Mouse (Mus musculus) urinary bladder, postnatal 4 days (tissue): Measurements from ENCODE around the gene Copz1.
A peak's percentile ranks its signal among the peaks of the same experiment; 100 is the strongest.

ENCODE experiments used
- DNase-seq, 2 experiments: peaks; one replicate each; pipeline ENCODE4 v3.0.0; 2021 to 2022; ENCODE audit warnings: low spot score in 2 of 2

The Copz1 gene

GRCm38 (mm10) chr15:103310365-103310910, 37.9 kb downstream of the Copz1 start, which contains the start of gene Gpr84:
TSS of gene Gpr84 (minus strand) at chr15:103310612.
- no peak for DNase-seq

GRCm38 (mm10) chr15:103313495-103314095, 41.1 kb downstream of the Copz1 start:
- no peak for DNase-seq

GRCm38 (mm10) chr15:103314181-103314580, 41.7 kb downstream of the Copz1 start:
- DNase-seq: no peak

- DNase-seq: peak; percentile 74 to 86
Observed at GRCm38 (mm10) chr15:103315011-103315502, 42.5 kb downstream of the Copz1 start.

GRCm38 (mm10) chr15:103315979-103316776, 43.7 kb downstream of the Copz1 start:
- peak in 1 of 2 experiments; percentile 72 for DNase-seq

- no peak for DNase-seq
Observed at GRCm38 (mm10) chr15:103317120-103317519, 44.6 kb downstream of the Copz1 start.

GRCm38 (mm10) chr15:103317731-103318130, 45.2 kb downstream of the Copz1 start:
- DNase-seq: no peak

GRCm38 (mm10) chr15:103318201-103318816, 45.8 kb downstream of the Copz1 start:
- no peak for DNase-seq

- no peak for DNase-seq
Observed at GRCm38 (mm10) chr15:103321076-103321475, 48.6 kb downstream of the Copz1 start.

- DNase-seq: no peak
Observed at GRCm38 (mm10) chr15:103322396-103322795, 49.9 kb downstream of the Copz1 start.

- no peak for DNase-seq
Observed at GRCm38 (mm10) chr15:103323070-103323454, 50.5 kb downstream of the Copz1 start.

- peak; percentile 86 to 92 for DNase-seq
Observed at GRCm38 (mm10) chr15:103323455-103324247, 51.1 kb downstream of the Copz1 start.

GRCm38 (mm10) chr15:103333081-103333615, 60.6 kb downstream of the Copz1 start:
- no peak for DNase-seq

- DNase-seq: no peak
Observed at GRCm38 (mm10) chr15:103333738-103334137, 61.2 kb downstream of the Copz1 start.

- DNase-seq: no peak
Observed at GRCm38 (mm10) chr15:103334194-103334593, 61.7 kb downstream of the Copz1 start.

- no peak for DNase-seq
Observed at GRCm38 (mm10) chr15:103335040-103335439, 62.5 kb downstream of the Copz1 start.

GRCm38 (mm10) chr15:103335488-103336235, 63.1 kb downstream of the Copz1 start:
- no peak for DNase-seq

- DNase-seq: no peak
Observed at GRCm38 (mm10) chr15:103336996-103337667, 64.6 kb downstream of the Copz1 start.

- DNase-seq: no peak
Observed at GRCm38 (mm10) chr15:103338829-103339165, 66.3 kb downstream of the Copz1 start.
